Mouse (Mus musculus) limb, embryonic 13.5 days (tissue): ENCODE measurements around the gene Fndc3b. TPM values are rescaled to one million over a fixed set of nuclear protein-coding genes. Genes with fewer than 3 reads are reported as not detected.

Experiments used
- ATAC-seq: fragments of 200-750 bp; cut with Nextera tagmentation; 2 replicates; pipeline ENCODE4 v1.8.0; 2017; ENCODE audit warnings: low read depth, moderate number of reproducible peaks, moderate TSS enrichment; ENCODE audit not compliant: low FRiP score
- H3K27ac ChIP-seq: fragments of 300-500 bp; sonication (generic); 2 replicates; pipeline ENCODE4 v1.5.1; 2015; ENCODE audit warnings: inconsistent platforms, mild to moderate bottlenecking, moderate library complexity
- H3K27me3 ChIP-seq: fragments of 300-500 bp; sonication (generic); 2 replicates; pipeline ENCODE4 v1.6.1; 2015; ENCODE audit warnings: mild to moderate bottlenecking, inconsistent platforms
- H3K36me3 ChIP-seq: fragments of 300-500 bp; sonication (generic); 2 replicates; pipeline ENCODE4 v1.6.1; 2015; ENCODE audit warnings: inconsistent platforms, mild to moderate bottlenecking, moderate library complexity
- H3K4me1 ChIP-seq: fragments of 300-500 bp; sonication (generic); 2 replicates; pipeline ENCODE4 v1.6.1; 2015; ENCODE audit warnings: inconsistent platforms
- H3K4me2 ChIP-seq: fragments of 300-500 bp; sonication (generic); replicated peaks from 2 replicates; pipeline ENCODE4 v1.6.1; 2015; ENCODE audit warnings: inconsistent platforms, mild to moderate bottlenecking, moderate library complexity
- H3K4me3 ChIP-seq: fragments of 300-500 bp; sonication (generic); 2 replicates; pipeline ENCODE4 v1.5.1; 2015; ENCODE audit warnings: moderate library complexity, mild to moderate bottlenecking, inconsistent platforms
- H3K9ac ChIP-seq: fragments of 300-500 bp; sonication (generic); 2 replicates; pipeline ENCODE4 v1.6.1; 2015; ENCODE audit warnings: mild to moderate bottlenecking, inconsistent platforms
- H3K9me3 ChIP-seq: fragments of 300-500 bp; sonication (generic); 2 replicates; pipeline ENCODE4 v1.6.1; 2016; ENCODE audit warnings: inconsistent platforms
- WGBS: fragments of 180-500 bp; shearing (Covaris S2); methylation state at CpG from one replicate; pipeline ENCODE4 v1.1.7; 2015; 5-methylcytosine and 5-hydroxymethylcytosine counted together
- polyA plus RNA-seq: library from polyadenylated mRNA; unstranded; fragments of >200 nt; fragmentation: Nextera tagmentation; extraction: Ambion mirVana; gene quantifications from 2 replicates; pipeline ENCODE4 v1.2.1, GENCODE M21; 2015

The Fndc3b gene
- polyA plus RNA-seq, 1 experiment from 2014 or later: 31.4 TPM

DNA sequence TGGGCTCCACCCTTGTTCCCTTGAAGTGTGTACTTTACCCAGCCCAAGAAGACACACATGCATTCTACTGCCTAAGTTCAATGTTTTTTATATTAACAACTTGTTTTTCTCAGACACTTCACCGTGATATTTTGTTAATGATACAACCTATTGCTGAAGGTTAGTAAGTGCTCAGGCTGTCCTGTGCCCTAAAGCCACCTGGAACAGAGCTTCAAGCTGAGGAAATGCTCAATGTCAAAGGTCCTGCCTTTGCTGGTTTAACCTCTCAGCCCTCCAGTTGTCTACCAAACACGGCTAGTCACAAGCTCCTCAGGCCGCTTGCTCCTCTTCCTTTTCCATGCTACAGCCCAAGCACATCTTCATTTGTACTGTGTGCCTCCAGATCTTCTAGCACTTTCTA lies 157.3 kb downstream of the Fndc3b start:
- peaks cover 31% of the 10 kb centered on the region for H3K36me3 ChIP-seq
- no peak overlapping the region for H3K4me2 ChIP-seq
- no peak overlapping the region for H3K4me3 ChIP-seq
- no peaks in the 10 kb centered on the region for H3K4me1 ChIP-seq
- H3K27me3 ChIP-seq: no peaks in the 10 kb centered on the region
- no peaks in the 10 kb centered on the region for H3K9me3 ChIP-seq
- H3K27ac ChIP-seq: no peak overlapping the region
- WGBS: 92% methylated on average over 3 of the region's 3 CpGs
- no peak overlapping the region for H3K9ac ChIP-seq
- ATAC-seq: no peak

GRCm38 (mm10) chr3:27551005-27551404 lies 160.1 kb downstream of the Fndc3b start:
- H3K9me3 ChIP-seq: no peaks in the 10 kb centered on the region
- H3K27ac ChIP-seq: no peak overlapping the region
- H3K36me3 ChIP-seq: peaks cover 38% of the 10 kb centered on the region
- no peak overlapping the region for H3K4me3 ChIP-seq
- no peak overlapping the region for H3K9ac ChIP-seq
- no peaks in the 10 kb centered on the region for H3K4me1 ChIP-seq
- no peak overlapping the region for H3K4me2 ChIP-seq
- WGBS: 93% methylated on average over 3 of the region's 3 CpGs
- no peaks in the 10 kb centered on the region for H3K27me3 ChIP-seq
- ATAC-seq: no peak

- H3K4me3 ChIP-seq: no peak overlapping the region
- no peaks in the 10 kb centered on the region for H3K4me1 ChIP-seq
- H3K27me3 ChIP-seq: no peaks in the 10 kb centered on the region
- WGBS: 95% methylated on average over 1 of the region's 1 CpGs
- H3K9me3 ChIP-seq: no peaks in the 10 kb centered on the region
- no peak overlapping the region for H3K4me2 ChIP-seq
- peaks cover 34% of the 10 kb centered on the region for H3K36me3 ChIP-seq
- no peak overlapping the region for H3K27ac ChIP-seq
- no peak overlapping the region for H3K9ac ChIP-seq
- no peak for ATAC-seq
These were observed 160.7 kb downstream of the Fndc3b start for GRCm38 (mm10) chr3:27550409-27550808.

DNA sequence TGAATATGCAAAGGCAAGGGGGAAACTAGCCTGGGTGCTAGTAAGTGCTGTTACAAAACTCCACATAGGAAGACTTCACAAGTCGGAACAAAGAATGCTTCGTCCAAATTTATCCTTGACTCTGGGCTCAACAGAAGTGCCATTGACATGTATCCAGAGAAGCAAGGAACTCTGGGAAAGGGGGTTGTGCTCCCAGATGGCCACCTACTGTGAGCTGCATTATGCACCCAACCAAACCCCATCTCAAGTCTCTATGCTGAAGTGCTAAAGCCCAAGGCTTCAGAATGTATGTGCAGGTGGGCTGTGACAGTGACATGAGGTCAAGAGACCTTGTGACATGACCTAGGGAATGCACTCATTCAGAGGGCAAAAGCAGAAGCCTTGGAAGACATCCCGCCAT lies 165.5 kb downstream of the Fndc3b start:
- Histone ChIP-seq H3K9me3 (no peaks in the 10 kb centered on the region), H3K4me2 (no peak overlapping the region), H3K27ac (no peak overlapping the region; the same call in 1 of the 2 replicates), H3K27me3 (no peaks in the 10 kb centered on the region), H3K36me3 (peaks cover 24% of the 10 kb centered on the region), H3K4me1 (no peaks in the 10 kb centered on the region), H3K9ac (no peak overlapping the region), H3K4me3 (no peak overlapping the region)
- WGBS: 87% methylated on average over 3 of the region's 3 CpGs
- ATAC-seq: no peak

DNA sequence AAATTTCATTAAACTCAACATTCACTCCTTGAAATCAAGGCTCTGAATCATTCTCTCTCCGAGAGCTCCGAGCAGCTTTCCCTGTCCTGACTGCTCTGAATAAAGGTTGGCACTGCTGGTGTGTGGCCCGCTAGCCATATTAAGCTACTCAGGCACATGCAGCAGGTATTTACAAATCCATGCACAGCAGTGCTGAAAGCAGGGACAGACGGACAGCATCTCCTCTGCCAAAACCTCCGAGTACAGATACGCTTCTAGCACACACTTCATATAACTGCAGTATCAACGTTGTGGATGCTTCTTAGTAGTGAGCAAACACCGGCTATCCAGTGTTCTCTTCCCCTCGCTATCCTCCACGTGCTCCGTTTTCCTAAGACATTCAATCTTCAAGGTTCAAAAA lies 167.0 kb downstream of the Fndc3b start:
- WGBS: 95% methylated on average over 11 of the region's 11 CpGs
- H3K4me3 ChIP-seq: no peak overlapping the region
- ATAC-seq: no peak
- H3K4me1 ChIP-seq: no peaks in the 10 kb centered on the region
- no peak overlapping the region for H3K4me2 ChIP-seq
- no peak overlapping the region for H3K27ac ChIP-seq
- H3K9ac ChIP-seq: no peak overlapping the region
- no peaks in the 10 kb centered on the region for H3K9me3 ChIP-seq
- H3K36me3 ChIP-seq: peaks cover 23% of the 10 kb centered on the region
- H3K27me3 ChIP-seq: no peaks in the 10 kb centered on the region

- H3K9me3 ChIP-seq: no peaks in the 10 kb centered on the region
- H3K4me1 ChIP-seq: no peaks in the 10 kb centered on the region
- no peak for ATAC-seq
- no peaks in the 10 kb centered on the region for H3K27me3 ChIP-seq
- no peak overlapping the region for H3K27ac ChIP-seq
- 95% methylated on average over 12 of the region's 12 CpGs for WGBS
- H3K36me3 ChIP-seq: peaks cover 30% of the 10 kb centered on the region
- no peak overlapping the region for H3K4me3 ChIP-seq
- no peak overlapping the region for H3K9ac ChIP-seq
- H3K4me2 ChIP-seq: no peak overlapping the region
These were observed 169.3 kb downstream of the Fndc3b start for GRCm38 (mm10) chr3:27541841-27542240.

- Histone ChIP-seq H3K27me3 (no peaks in the 10 kb centered on the region), H3K4me2 (no peak overlapping the region), H3K4me1 (no peaks in the 10 kb centered on the region), H3K9ac (no peak overlapping the region), H3K4me3 (no peak overlapping the region), H3K27ac (no peak overlapping the region), H3K9me3 (no peaks in the 10 kb centered on the region), H3K36me3 (peaks cover 37% of the 10 kb centered on the region)
- 85% methylated on average over 3 of the region's 3 CpGs for WGBS
- no peak for ATAC-seq
These were observed 169.9 kb downstream of the Fndc3b start for GRCm38 (mm10) chr3:27541181-27541580.

DNA sequence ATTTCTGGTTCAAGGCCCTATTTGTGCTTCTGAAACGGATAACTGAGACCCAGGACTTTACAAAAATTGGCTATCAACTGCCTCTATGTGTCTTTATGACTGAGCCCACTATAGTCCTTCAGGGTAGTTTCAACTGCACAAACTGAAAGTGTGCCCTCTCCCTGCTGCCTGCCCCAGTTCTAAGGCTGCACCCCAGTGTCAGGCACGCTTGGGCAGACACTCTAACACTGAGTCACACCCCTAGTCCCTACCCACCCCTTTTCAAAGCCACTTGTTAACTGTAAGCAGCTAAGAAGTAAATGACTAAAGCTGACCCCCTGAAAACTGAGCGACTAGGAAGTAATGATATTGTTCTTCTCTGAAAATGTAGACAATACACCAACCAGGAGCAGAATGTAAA lies 176.9 kb downstream of the Fndc3b start:
- 70% methylated on average over 3 of the region's 3 CpGs for WGBS
- ATAC-seq: no peak
- Histone ChIP-seq H3K4me3 (no peak overlapping the region), H3K36me3 (peaks cover 51% of the 10 kb centered on the region), H3K4me1 (peaks cover 11% of the 10 kb centered on the region), H3K4me2 (no peak overlapping the region), H3K9me3 (no peaks in the 10 kb centered on the region), H3K27me3 (no peaks in the 10 kb centered on the region), H3K27ac (no peak overlapping the region), H3K9ac (no peak overlapping the region)

DNA sequence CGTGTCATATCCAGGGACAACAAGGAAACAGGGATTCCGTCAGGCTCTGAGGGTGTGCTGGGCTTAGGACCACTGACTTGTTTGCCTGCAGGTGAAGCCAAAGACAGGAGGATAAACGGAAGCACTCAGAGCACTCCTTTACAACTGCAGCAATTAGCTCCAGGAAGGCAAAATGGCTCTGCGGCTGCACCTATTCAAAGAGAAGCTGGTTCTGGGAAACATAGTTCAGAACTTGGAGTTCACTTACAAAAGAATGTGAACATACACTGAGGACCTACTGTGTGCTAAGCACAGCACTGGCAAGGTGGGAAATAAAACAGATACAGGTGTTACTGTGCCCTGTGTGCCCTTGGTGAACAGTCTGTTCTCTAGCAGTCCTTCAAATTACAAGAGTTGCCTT lies 177.4 kb downstream of the Fndc3b start:
- no peak overlapping the region for H3K9ac ChIP-seq
- H3K4me2 ChIP-seq: no peak overlapping the region
- peaks cover 11% of the 10 kb centered on the region for H3K4me1 ChIP-seq
- WGBS: 72% methylated on average over 4 of the region's 4 CpGs
- H3K9me3 ChIP-seq: no peaks in the 10 kb centered on the region
- no peak for ATAC-seq
- H3K4me3 ChIP-seq: no peak overlapping the region
- H3K27me3 ChIP-seq: no peaks in the 10 kb centered on the region
- peaks cover 55% of the 10 kb centered on the region for H3K36me3 ChIP-seq
- H3K27ac ChIP-seq: no peak overlapping the region

- Histone ChIP-seq H3K27me3 (no peaks in the 10 kb centered on the region), H3K4me1 (peaks cover 11% of the 10 kb centered on the region), H3K36me3 (peaks cover 51% of the 10 kb centered on the region), H3K9ac (no peak overlapping the region), H3K9me3 (no peaks in the 10 kb centered on the region), H3K4me2 (no peak overlapping the region), H3K4me3 (no peak overlapping the region), H3K27ac (no peak overlapping the region; the same call in 1 of the 2 replicates)
- ATAC-seq: no peak
- 44% methylated on average over 4 of the region's 4 CpGs for WGBS
These were observed 179.1 kb downstream of the Fndc3b start for GRCm38 (mm10) chr3:27531993-27532392.

DNA sequence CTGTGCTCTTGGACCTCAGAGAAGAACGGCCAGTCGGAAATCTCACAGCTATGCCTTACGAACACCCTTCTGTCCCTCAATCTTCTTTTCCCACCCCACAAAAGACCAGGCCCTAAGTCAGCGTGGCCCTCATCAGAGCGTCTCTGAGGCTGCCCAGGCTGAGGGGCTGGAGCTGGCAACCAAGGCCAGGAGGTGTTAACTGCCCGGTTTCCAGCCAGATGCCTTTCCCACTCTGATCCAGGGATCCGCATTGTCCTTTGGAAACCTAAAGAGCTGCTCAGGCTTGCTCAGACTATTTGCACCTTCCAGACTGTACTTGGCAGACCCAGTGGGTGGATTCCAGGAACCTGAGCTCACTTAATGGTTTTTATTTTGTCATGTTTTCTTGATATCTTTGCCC lies 180.7 kb downstream of the Fndc3b start:
- no peak overlapping the region for H3K4me2 ChIP-seq
- WGBS: 60% methylated on average over 7 of the region's 7 CpGs
- H3K4me1 ChIP-seq: peaks cover 12% of the 10 kb centered on the region
- H3K9me3 ChIP-seq: no peaks in the 10 kb centered on the region
- H3K9ac ChIP-seq: no peak overlapping the region
- peaks cover 38% of the 10 kb centered on the region for H3K36me3 ChIP-seq
- no peak overlapping the region for H3K4me3 ChIP-seq
- no peaks in the 10 kb centered on the region for H3K27me3 ChIP-seq
- H3K27ac ChIP-seq: no peak overlapping the region
- ATAC-seq: no peak

DNA sequence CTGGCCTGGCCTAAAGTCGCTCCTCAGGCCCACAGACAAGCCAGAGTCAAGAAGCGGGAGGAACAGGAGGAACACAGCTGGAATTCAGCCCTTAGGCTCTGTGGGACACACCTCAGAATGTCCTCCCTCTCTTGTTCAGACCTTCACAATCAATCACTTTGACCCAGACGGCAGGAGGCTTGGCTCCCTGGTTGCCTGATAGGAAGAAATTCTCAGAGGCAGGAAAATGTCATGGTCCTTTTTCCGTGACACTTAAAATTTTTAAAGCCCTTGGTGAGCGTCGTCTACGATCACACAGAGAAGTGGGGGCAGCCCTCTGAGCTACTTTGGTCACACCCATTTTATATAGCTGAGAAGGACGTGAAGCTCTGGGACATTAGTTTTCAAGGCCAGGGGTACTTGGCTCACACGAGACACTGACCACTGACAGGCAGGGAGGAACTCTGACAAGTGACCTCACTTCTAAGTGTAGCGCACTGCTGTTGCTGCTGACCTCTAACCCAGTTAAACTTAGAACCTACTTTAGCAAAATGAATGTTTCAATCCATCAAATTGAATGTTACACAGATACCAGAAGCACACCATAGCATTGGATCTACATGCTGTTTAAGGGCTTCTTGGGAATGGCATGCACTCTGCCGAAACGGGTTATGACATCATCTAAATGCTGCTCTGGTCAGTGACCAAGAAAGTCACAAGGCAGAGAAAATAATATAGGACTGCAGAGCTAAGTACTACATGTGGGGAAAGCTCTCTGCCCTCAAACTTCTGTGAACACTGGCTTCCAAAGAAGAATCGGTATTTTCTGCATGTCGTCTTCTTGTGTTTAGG lies 181.7 kb downstream of the Fndc3b start:
- Histone ChIP-seq H3K27me3 (no peaks in the 10 kb centered on the region), H3K4me2 (no peak overlapping the region), H3K4me3 (no peak overlapping the region), H3K9ac (no peak overlapping the region), H3K9me3 (no peaks in the 10 kb centered on the region), H3K4me1 (peaks cover 13% of the 10 kb centered on the region), H3K27ac (no peak overlapping the region), H3K36me3 (peaks cover 35% of the 10 kb centered on the region)
- ATAC-seq: no peak
- 63% methylated on average over 14 of the region's 14 CpGs for WGBS

GRCm38 (mm10) chr3:27526991-27527390 lies 184.1 kb downstream of the Fndc3b start:
- ATAC-seq: no peak
- Histone ChIP-seq H3K9me3 (no peaks in the 10 kb centered on the region), H3K4me2 (no peak overlapping the region), H3K27me3 (no peaks in the 10 kb centered on the region), H3K36me3 (peaks cover 23% of the 10 kb centered on the region), H3K9ac (no peak overlapping the region), H3K4me3 (no peak overlapping the region), H3K27ac (no peak overlapping the region), H3K4me1 (peaks cover 27% of the 10 kb centered on the region)
- 94% methylated on average over 3 of the region's 3 CpGs for WGBS
